In genomic region chr1:57949195-57949594, GRCm38 (mm10) we compare ENCODE assay signal across 9 mouse cellular contexts. TPM values are rescaled to one million over a fixed set of nuclear protein-coding genes. Genes with fewer than 3 reads are reported as not detected.
DNase-seq lines count a peak whose midpoint lies in the region; ATAC-seq lines count a peak whose summit lies in the region.
"Had no signal": no experiment of that assay in that cellular context is flagged by ENCODE, and none has a peak within 500 bp of the region (broad histone marks: within the 10 kb centered on the region; RNA-seq: fewer than 3 reads in every experiment).

No protein-coding gene starts in this region.

- 0 out of 2 replicates have a peak, but pooled peaks cover 2% of the 10 kb centered on the region for H3K36me3 ChIP-seq in forebrain, embryonic 15.5 days
- H3K36me3 ChIP-seq in forebrain, embryonic 12.5 days (replicated peaks) = peaks cover 5% of the 10 kb centered on the region; the same call in 1 of the 2 replicates

- no peak overlapping the region for H3K27ac ChIP-seq in forebrain, embryonic 15.5 days (replicated peaks)
- H3K27ac ChIP-seq in forebrain, embryonic 12.5 days = no peak overlapping the region

- no peak overlapping the region for H3K4me2 ChIP-seq in forebrain, embryonic 15.5 days (replicated peaks)
- no peak overlapping the region for H3K4me2 ChIP-seq in forebrain, embryonic 12.5 days

- no peak overlapping the region for H3K4me3 ChIP-seq in forebrain, embryonic 15.5 days
- H3K4me3 ChIP-seq in forebrain, embryonic 12.5 days (replicated peaks) = no peak overlapping the region

- WGBS in forebrain, embryonic 15.5 days = 2% methylated on average over 1 of the region's 1 CpGs
- WGBS in forebrain, embryonic 12.5 days = 5% methylated on average over 1 of the region's 1 CpGs

- H3K4me1 ChIP-seq in forebrain, embryonic 15.5 days = peaks cover 6% of the 10 kb centered on the region; the same call in 1 of the 2 replicates
- H3K4me1 ChIP-seq in forebrain, embryonic 12.5 days = peaks cover 30% of the 10 kb centered on the region; the same call in 1 of the 2 replicates

- H3K9me3 ChIP-seq in forebrain, embryonic 15.5 days = no peaks in the 10 kb centered on the region
- no peaks in the 10 kb centered on the region for H3K9me3 ChIP-seq in forebrain, embryonic 12.5 days

- peak; percentile 13 to 37 for DNase-seq in left cerebral cortex, postnatal 25 days (ENCODE audit: low spot score in 2 of 2)
- no peak for DNase-seq in left cerebral cortex, adult 8-10 months (ENCODE audit: low spot score in 2 of 2)
- DNase-seq in NIH3T3 (ENCODE audit: low read depth) = peak; percentile 66
- DNase-seq in lung, postnatal 10 days = peak; percentile 13
- DNase-seq in MN1 (ENCODE audit: low spot score) = no peak
- no peak for DNase-seq in urinary bladder, postnatal 10 days (ENCODE audit: low spot score)
- DNase-seq: gastrocnemius, postnatal 36 days had no signal

- no peaks in the 10 kb centered on the region for H3K27me3 ChIP-seq in forebrain, embryonic 15.5 days
- no peaks in the 10 kb centered on the region for H3K27me3 ChIP-seq in forebrain, embryonic 12.5 days

- intact Hi-C loops in left cerebral cortex, postnatal 25 days (cut with DNase I) = loop anchor here (5.0 kb wide), 1 partner anchor 177 kb away; the partner anchor contains the start of gene Spats2l

- ATAC-seq in forebrain, embryonic 15.5 days (replicated peaks) = 0 out of 2 replicates have a peak, but pooled peaks have one; percentile 43
- no peak for ATAC-seq in forebrain, embryonic 12.5 days (ENCODE audit: low FRiP score)

- H3K9ac ChIP-seq in forebrain, embryonic 15.5 days (replicated peaks) = no peak overlapping the region
- H3K9ac ChIP-seq in forebrain, embryonic 12.5 days = no peak overlapping the region

RNA-seq across cellular contexts. Expression of gene Sgo2a, which starts 46.6 kb away (rescaled TPM):
- 9.5 and 10.1 TPM in 2 replicates for polyA plus RNA-seq in forebrain, embryonic 15.5 days (2015; fragmentation: Nextera tagmentation; extraction: Ambion mirVana)
- 26.8 and 29.3 TPM in 2 replicates for polyA plus RNA-seq in forebrain, embryonic 12.5 days (2016; fragmentation: Nextera tagmentation; extraction: Ambion mirVana)
- under 1 TPM; 0.41 to 0.46 TPM for total RNA-seq in left cerebral cortex, postnatal 25 days (2021)
- under 1 TPM; 0.42 to 0.76 (median 0.55) TPM for total RNA-seq in left cerebral cortex, adult 8-10 months (2022)

Comparison
In these comparisons a context has a peak if more than half of its experiments do, and no peak if none do; other contexts are left out.
1. DNase-seq: peak in left cerebral cortex, postnatal 25 days (2 of 2), NIH3T3 (single experiment) and lung, postnatal 10 days (single experiment); none in left cerebral cortex, adult 8-10 months (0 of 2), MN1 (single experiment) and urinary bladder, postnatal 10 days (single experiment).